ENCODE assay signal across 7 mouse cellular contexts in genomic region chr2:112492856-112493538, GRCm38 (mm10). TPM values are rescaled to one million over a fixed set of nuclear protein-coding genes. Genes with fewer than 3 reads are reported as not detected.
DNase-seq lines count a peak whose midpoint lies in the region; ATAC-seq lines count a peak whose summit lies in the region.

Gene Aven (plus strand): TSS chr2:112492964.

- H3K27me3 ChIP-seq in limb, embryonic 13.5 days, result no peaks in the 10 kb centered on the region
- H3K27me3 ChIP-seq in midbrain, embryonic 15.5 days (replicated peaks), result no peaks in the 10 kb centered on the region

- peak within 1 kb of the TSS; percentile 99 for H3K9ac ChIP-seq in limb, embryonic 13.5 days
- H3K9ac ChIP-seq in midbrain, embryonic 15.5 days, result peak within 1 kb of the TSS; percentile 97

- H3K36me3 ChIP-seq in limb, embryonic 13.5 days, result no peaks in the 10 kb centered on the region
- H3K36me3 ChIP-seq in midbrain, embryonic 15.5 days (replicated peaks), result no peaks in the 10 kb centered on the region

- peak; percentile 74 for ATAC-seq in granulocyte monocyte progenitor cell, adult 5-6 weeks (replicated peaks; ENCODE audit: poor library complexity, severe bottlenecking)
- peak; percentile 94 for ATAC-seq in limb, embryonic 13.5 days (ENCODE audit: low FRiP score, low read depth)
- peak; percentile 97 for ATAC-seq in midbrain, embryonic 15.5 days (replicated peaks)

- peak; percentile 92 for DNase-seq in adrenal gland, postnatal 14 days
- peak; percentile 90 for DNase-seq in embryo, embryonic 9.5 days (ENCODE audit: extremely low spot score)
- peak; percentile 85 for DNase-seq in kidney, adult 11 months
- peak; percentile 73 to 79 for DNase-seq in spleen, adult 18-20 months

- H3K9me3 ChIP-seq in limb, embryonic 13.5 days, result no peaks in the 10 kb centered on the region
- H3K9me3 ChIP-seq in midbrain, embryonic 15.5 days, result no peaks in the 10 kb centered on the region

- whole genome bisulfite sequencing in limb, embryonic 13.5 days, result under 1% methylated on average over 61 of the region's 87 CpGs
- WGBS in midbrain, embryonic 15.5 days, result under 1% methylated on average over 54 of the region's 87 CpGs

- peak within 1 kb of the TSS; percentile 68 for H3K4me2 ChIP-seq in limb, embryonic 13.5 days (replicated peaks)
- H3K4me2 ChIP-seq in midbrain, embryonic 15.5 days, result peak within 1 kb of the TSS; percentile 63

- H3K4me3 ChIP-seq in limb, embryonic 13.5 days, result peak within 1 kb of the TSS; percentile 75
- peak within 1 kb of the TSS; percentile 82 for H3K4me3 ChIP-seq in midbrain, embryonic 15.5 days

- peak within 1 kb of the TSS; percentile 99 for H3K27ac ChIP-seq in limb, embryonic 13.5 days
- peak within 1 kb of the TSS; percentile 96 for H3K27ac ChIP-seq in midbrain, embryonic 15.5 days

- peaks cover 14% of the 10 kb centered on the region for H3K4me1 ChIP-seq in limb, embryonic 13.5 days
- H3K4me1 ChIP-seq in midbrain, embryonic 15.5 days, result peaks cover 12% of the 10 kb centered on the region

RNA-seq across cellular contexts. Expression of gene Aven, which starts in this region (rescaled TPM):
- total RNA-seq in adrenal gland, postnatal 14 days (2021), result 15.3 and 15.4 TPM in 2 replicates
- total RNA-seq in granulocyte monocyte progenitor cell, adult 5-6 weeks (2014; fragmentation: Nextera tagmentation), result 8.5 and 25.0 TPM in 2 replicates
- 23.5 and 26.0 TPM in 2 replicates for total RNA-seq in granulocyte monocyte progenitor cell, adult 5-6 weeks (2017)
- 6.1 and 6.8 TPM in 2 replicates for polyA plus RNA-seq in limb, embryonic 13.5 days (2015; fragmentation: Nextera tagmentation; extraction: Ambion mirVana)
- polyA plus RNA-seq in midbrain, embryonic 15.5 days (2015; fragmentation: Nextera tagmentation; extraction: Ambion mirVana), result 2.4 and 4.5 TPM in 2 replicates

Comparison
In these comparisons a context has a peak if more than half of its experiments do, and no peak if none do; other contexts are left out.
1. Peak in every context shown above with its lines: DNase-seq, ATAC-seq, H3K4me3 ChIP-seq and H3K27ac ChIP-seq.